Mouse (Mus musculus) ovary, postnatal 36 days (tissue): ENCODE measurements at regions not wholly inside any gene's neighbourhood (a gene's known extent, or its start where the extent isn't known, plus 50 kb on each side); places are given as distances from the start of the nearest gene placed in this dataset.
"Not testable (repeated sequence)": the region's sequence is repeated elsewhere in the genome, so short reads cannot be mapped to it uniquely, and the experiment has no call there.

Experiments used
- DNase-seq: peaks from one replicate; pipeline ENCODE4 v3.0.0; 2022; ENCODE audit warnings: low spot score, mixed read lengths

GRCm38 (mm10) chr11:40510325-40511239 lies 184.4 kb downstream of the Mat2b start:
- DNase-seq: no peak

- no peak for DNase-seq
Measured at GRCm38 (mm10) chr11:40491599-40491998, 203.4 kb downstream of the Mat2b start.

GRCm38 (mm10) chr11:40478171-40478570 lies 216.8 kb downstream of the Mat2b start:
- DNase-seq: not testable (repeated sequence)

- DNase-seq: no peak
Measured at GRCm38 (mm10) chr11:40477294-40477693, 217.7 kb downstream of the Mat2b start.

- DNase-seq: peak; percentile 6
Measured at GRCm38 (mm10) chr11:40469080-40469705, 225.8 kb downstream of the Mat2b start.

GRCm38 (mm10) chr11:40456571-40456970 lies 238.4 kb downstream of the Mat2b start:
- no peak for DNase-seq

- not testable (repeated sequence) for DNase-seq
Measured at GRCm38 (mm10) chr11:40454994-40455393, 240.0 kb downstream of the Mat2b start.

GRCm38 (mm10) chr11:40446846-40447245 lies 248.2 kb downstream of the Mat2b start:
- no peak for DNase-seq

GRCm38 (mm10) chr11:40434002-40434401 lies 261.0 kb downstream of the Mat2b start:
- DNase-seq: no peak

GRCm38 (mm10) chr11:40428858-40429257 lies 266.1 kb downstream of the Mat2b start:
- DNase-seq: no peak

GRCm38 (mm10) chr11:40424316-40424715 lies 270.7 kb downstream of the Mat2b start:
- no peak for DNase-seq

GRCm38 (mm10) chr11:40407571-40407970 lies 287.4 kb downstream of the Mat2b start:
- no peak for DNase-seq

- no peak for DNase-seq
Measured at GRCm38 (mm10) chr11:40402249-40402648, 292.8 kb downstream of the Mat2b start.

GRCm38 (mm10) chr11:40397453-40398104 lies 297.4 kb downstream of the Mat2b start:
- no peak for DNase-seq

- DNase-seq: no peak
Measured at GRCm38 (mm10) chr11:40395331-40395730, 299.7 kb downstream of the Mat2b start.

- DNase-seq: no peak
Measured at GRCm38 (mm10) chr11:40394864-40395266, 300.1 kb downstream of the Mat2b start.

GRCm38 (mm10) chr11:40394283-40394758 lies 300.7 kb downstream of the Mat2b start:
- DNase-seq: no peak

GRCm38 (mm10) chr11:40380696-40381095 lies 314.3 kb downstream of the Mat2b start:
- no peak for DNase-seq

- no peak for DNase-seq
Measured at GRCm38 (mm10) chr11:40371696-40372095, 323.3 kb downstream of the Mat2b start.

GRCm38 (mm10) chr11:40366573-40366972 lies 328.4 kb downstream of the Mat2b start:
- no peak for DNase-seq

GRCm38 (mm10) chr11:40362530-40363185 lies 332.3 kb downstream of the Mat2b start:
- DNase-seq: no peak
